Mouse (Mus musculus): Measurements from ENCODE around the gene Zfp952. TPM values are rescaled to one million over a fixed set of nuclear protein-coding genes. Genes with fewer than 3 reads are reported as not detected.
A peak's percentile ranks its signal among the peaks of the same experiment; 100 is the strongest.
"Not testable (repeated sequence)": the region's sequence is repeated elsewhere in the genome, so short reads cannot be mapped to it uniquely, and the experiment has no call there.

Zfp952 gene
- polyA plus RNA-seq, 1 experiment from 2014 or later: 3.5 TPM

GRCm38 (mm10) chr17:32981361-32981760 lies 11.6 kb upstream of the Zfp952 start:
- H3K4me1 ChIP-seq (replicated peaks): no peaks in the 10 kb centered on the region
- no peak for ATAC-seq (ENCODE audit: low read depth)
- H3K27me3 ChIP-seq: no peaks in the 10 kb centered on the region
- no peak overlapping the region for H3K9ac ChIP-seq
- no peak overlapping the region for H3K27ac ChIP-seq
- H3K9me3 ChIP-seq (replicated peaks): no peaks in the 10 kb centered on the region
- no peak for DNase-seq
- no peak overlapping the region for H3K4me2 ChIP-seq
- no peak overlapping the region for H3K4me3 ChIP-seq (replicated peaks)
- peaks cover 32% of the 10 kb centered on the region for H3K36me3 ChIP-seq
- WGBS (ENCODE audit: insufficient replicate concordance): 88% methylated on average over 4 of the region's 4 CpGs

DNA sequence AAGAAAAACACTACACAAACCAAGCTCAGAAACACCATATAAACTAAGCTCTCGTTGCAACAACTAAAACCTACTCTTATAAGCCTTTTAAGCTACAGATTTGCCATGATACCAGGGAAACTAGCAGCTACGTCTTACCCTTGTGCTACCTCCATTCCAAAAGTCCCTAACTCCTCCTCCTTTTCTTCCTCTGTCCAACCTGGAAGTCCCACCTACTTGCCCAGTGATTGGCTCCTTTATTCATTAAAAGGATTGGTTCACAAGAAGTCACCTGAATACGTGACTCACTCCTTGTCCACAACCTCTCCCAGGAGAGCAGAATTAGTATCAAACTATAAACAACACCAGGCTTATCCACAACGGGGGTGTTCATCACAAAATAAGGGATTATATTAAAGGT lies 6.6 kb upstream of the Zfp952 start:
- Histone ChIP-seq H3K4me2 (no peak overlapping the region), H3K4me3 (replicated peaks) (no peak overlapping the region), H3K36me3 (no peaks in the 10 kb centered on the region), H3K9ac (no peak overlapping the region), H3K9me3 (replicated peaks) (no peaks in the 10 kb centered on the region), H3K27ac (no peak overlapping the region), H3K27me3 (no peaks in the 10 kb centered on the region), H3K4me1 (replicated peaks) (no peaks in the 10 kb centered on the region)
- 59% methylated on average over 4 of the region's 4 CpGs for WGBS (ENCODE audit: insufficient replicate concordance)
- DNase-seq (no peak), ATAC-seq (ENCODE audit: low read depth) (no peak)

DNA sequence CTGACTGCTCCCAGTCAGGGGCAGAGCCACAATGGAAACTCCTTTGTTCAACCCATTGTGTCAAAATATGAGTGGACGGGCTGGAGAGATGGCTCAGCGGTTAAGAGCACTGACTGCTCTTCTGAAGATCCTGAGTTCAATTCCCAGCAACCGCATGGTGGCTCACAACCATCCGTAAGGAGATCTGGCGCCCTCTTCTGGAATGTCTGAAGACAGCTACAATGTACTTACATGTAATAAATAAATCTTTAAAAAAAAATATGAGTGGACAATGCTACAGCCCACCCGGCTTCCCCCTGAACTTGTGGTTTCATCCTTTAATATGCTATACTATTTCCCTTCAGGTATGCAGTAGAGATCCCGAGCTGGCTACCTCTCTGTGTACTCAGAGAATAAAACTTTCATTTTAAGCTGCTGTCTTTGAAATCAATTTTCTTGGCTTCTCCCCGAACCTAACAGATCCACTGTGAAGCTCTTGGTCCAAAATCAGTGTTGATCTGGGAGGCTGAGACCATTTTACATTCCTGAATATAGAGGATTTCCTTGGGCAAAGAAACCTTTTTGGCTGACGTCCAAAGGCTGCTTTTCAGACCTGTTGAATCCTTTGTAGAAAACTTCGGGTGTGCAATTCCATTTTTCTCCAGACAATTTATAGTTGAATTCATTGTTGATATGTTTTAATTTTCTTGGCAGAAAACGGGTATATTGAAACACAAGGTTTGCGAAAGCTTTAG lies 797 bp upstream of the Zfp952 start:
- Histone ChIP-seq H3K27ac (no peak overlapping the region), H3K27me3 (no peaks in the 10 kb centered on the region), H3K4me2 (peak overlapping the region; percentile 83), H3K9ac (peak overlapping the region; percentile 80; the same call in 1 of the 2 replicates), H3K36me3 (peaks cover 16% of the 10 kb centered on the region), H3K4me3 (replicated peaks) (peak overlapping the region; percentile 77), H3K9me3 (replicated peaks) (no peaks in the 10 kb centered on the region), H3K4me1 (replicated peaks) (peaks cover 18% of the 10 kb centered on the region)
- DNase-seq: peak; percentile 38
- WGBS (ENCODE audit: insufficient replicate concordance): 56% methylated on average over 12 of the region's 12 CpGs
- ATAC-seq (ENCODE audit: low read depth): no peak

DNA sequence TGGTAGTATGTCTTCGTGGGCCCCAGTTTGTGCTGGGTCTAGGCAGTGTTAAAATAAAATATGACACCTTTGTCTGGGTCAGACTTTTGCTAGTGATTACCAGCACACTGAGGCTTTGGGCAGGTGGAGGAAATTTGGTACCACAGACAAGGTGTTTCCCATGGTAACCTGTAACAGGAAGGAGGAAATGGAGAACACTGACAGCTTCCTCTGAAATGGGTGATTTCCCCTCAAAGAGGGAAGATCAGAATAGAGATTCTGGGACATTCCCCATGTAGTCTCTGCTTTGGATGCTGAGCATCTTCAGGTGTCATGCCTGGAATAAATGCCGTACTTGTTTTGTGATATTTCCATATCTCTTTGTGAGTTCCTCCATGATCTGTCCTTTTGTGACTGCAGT lies 5.6 kb downstream of the Zfp952 start:
- ATAC-seq (ENCODE audit: low read depth): no peak
- no peaks in the 10 kb centered on the region; the same call in 1 of the 2 replicates for H3K9me3 ChIP-seq (replicated peaks)
- DNase-seq: no peak
- H3K4me3 ChIP-seq (replicated peaks): no peak overlapping the region
- H3K27ac ChIP-seq: no peak overlapping the region
- H3K36me3 ChIP-seq: peaks cover 44% of the 10 kb centered on the region
- WGBS (ENCODE audit: insufficient replicate concordance): 76% methylated on average over 2 of the region's 2 CpGs
- H3K4me1 ChIP-seq (replicated peaks): peaks cover 10% of the 10 kb centered on the region
- H3K4me2 ChIP-seq: no peak overlapping the region
- no peak overlapping the region for H3K9ac ChIP-seq
- H3K27me3 ChIP-seq: no peaks in the 10 kb centered on the region

DNA sequence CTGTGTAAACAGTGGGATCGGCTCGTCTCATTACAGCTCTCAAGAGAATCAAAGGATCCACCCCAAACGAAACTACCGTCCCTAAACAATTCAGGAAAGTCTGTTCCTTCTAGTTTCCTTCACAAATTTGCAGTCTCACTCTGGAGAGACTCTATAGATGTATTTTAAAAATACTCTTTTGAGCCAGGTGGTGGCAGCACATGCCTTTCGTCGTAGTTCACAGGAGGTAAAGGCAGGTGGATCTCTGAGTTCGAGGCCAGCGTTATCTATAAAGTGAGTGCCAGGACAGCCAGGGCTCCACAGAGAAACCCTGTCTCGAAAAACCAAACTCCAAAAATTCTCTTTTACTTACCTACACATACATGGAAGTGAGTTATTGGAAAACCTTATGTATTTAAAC lies 15.4 kb downstream of the Zfp952 start:
- no peak overlapping the region for H3K9ac ChIP-seq
- no peaks in the 10 kb centered on the region for H3K4me1 ChIP-seq (replicated peaks)
- WGBS (ENCODE audit: insufficient replicate concordance): 38% methylated on average over 9 of the region's 9 CpGs
- H3K36me3 ChIP-seq: peaks cover 19% of the 10 kb centered on the region
- H3K27me3 ChIP-seq: no peaks in the 10 kb centered on the region
- peaks cover 5% of the 10 kb centered on the region; the same call in 1 of the 2 replicates for H3K9me3 ChIP-seq (replicated peaks)
- no peak overlapping the region for H3K27ac ChIP-seq
- H3K4me3 ChIP-seq (replicated peaks): no peak overlapping the region
- DNase-seq (no peak), ATAC-seq (ENCODE audit: low read depth) (no peak)
- no peak overlapping the region for H3K4me2 ChIP-seq

DNA sequence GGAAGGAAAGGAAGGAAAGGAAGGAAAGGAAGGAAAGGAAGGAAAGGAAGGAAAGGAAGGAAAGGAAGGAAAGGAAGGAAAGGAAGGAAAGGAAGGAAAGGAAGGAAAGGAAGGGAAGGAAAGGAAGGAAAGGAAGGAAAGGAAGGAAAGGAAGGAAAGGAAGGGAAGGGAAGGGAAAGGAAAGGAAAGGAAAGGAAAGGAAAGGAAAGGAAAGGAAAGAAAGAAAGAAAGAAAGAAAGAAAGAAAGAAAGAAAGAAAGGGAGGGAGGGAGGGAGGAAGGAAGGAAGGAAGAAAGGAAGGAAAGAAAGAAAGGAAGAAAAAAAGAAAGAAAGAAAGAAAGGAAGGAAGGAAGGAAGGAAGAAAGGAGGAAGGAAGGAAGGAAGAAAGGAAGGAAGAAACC lies 27.5 kb downstream of the Zfp952 start:
- peaks cover 27% of the 10 kb centered on the region for H3K9me3 ChIP-seq (replicated peaks)
- DNase-seq; H3K9ac ChIP-seq; H3K4me3 ChIP-seq (replicated peaks); ATAC-seq (ENCODE audit: low read depth); H3K4me1 ChIP-seq (replicated peaks); H3K4me2 ChIP-seq; H3K27me3 ChIP-seq; H3K27ac ChIP-seq: not testable (repeated sequence)
- peaks cover 51% of the 10 kb centered on the region for H3K36me3 ChIP-seq

DNA sequence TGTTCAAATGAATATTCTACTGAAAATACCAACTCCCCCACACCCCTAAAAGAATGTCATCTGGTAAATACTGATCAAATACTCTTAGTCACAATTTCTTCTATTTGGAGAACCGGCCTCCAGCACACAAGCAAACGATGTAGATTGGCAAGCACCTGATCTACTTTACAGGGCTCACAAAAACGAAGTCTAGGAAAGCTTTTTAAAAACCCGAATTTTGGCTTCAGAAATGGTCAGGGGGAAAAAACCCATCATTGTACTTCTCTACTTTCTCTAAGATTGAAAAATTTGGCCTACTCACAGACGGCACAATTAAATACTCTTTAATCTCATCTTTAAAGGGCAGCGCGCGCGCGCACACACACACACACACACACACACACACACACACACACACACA lies 39.4 kb downstream of the Zfp952 start:
- Histone ChIP-seq H3K36me3 (peaks cover 3% of the 10 kb centered on the region), H3K4me1 (replicated peaks) (peaks cover 9% of the 10 kb centered on the region), H3K4me2 (peak overlapping the region; percentile 70), H3K4me3 (replicated peaks) (peak overlapping the region; percentile 86), H3K9me3 (replicated peaks) (peaks cover 2% of the 10 kb centered on the region; the same call in 1 of the 2 replicates), H3K27me3 (no peaks in the 10 kb centered on the region), H3K27ac (no peak overlapping the region), H3K9ac (peak overlapping the region; percentile 83)
- WGBS (ENCODE audit: insufficient replicate concordance): 5% methylated on average over 10 of the region's 10 CpGs
- ATAC-seq (ENCODE audit: low read depth) (no peak), DNase-seq (no peak)

DNA sequence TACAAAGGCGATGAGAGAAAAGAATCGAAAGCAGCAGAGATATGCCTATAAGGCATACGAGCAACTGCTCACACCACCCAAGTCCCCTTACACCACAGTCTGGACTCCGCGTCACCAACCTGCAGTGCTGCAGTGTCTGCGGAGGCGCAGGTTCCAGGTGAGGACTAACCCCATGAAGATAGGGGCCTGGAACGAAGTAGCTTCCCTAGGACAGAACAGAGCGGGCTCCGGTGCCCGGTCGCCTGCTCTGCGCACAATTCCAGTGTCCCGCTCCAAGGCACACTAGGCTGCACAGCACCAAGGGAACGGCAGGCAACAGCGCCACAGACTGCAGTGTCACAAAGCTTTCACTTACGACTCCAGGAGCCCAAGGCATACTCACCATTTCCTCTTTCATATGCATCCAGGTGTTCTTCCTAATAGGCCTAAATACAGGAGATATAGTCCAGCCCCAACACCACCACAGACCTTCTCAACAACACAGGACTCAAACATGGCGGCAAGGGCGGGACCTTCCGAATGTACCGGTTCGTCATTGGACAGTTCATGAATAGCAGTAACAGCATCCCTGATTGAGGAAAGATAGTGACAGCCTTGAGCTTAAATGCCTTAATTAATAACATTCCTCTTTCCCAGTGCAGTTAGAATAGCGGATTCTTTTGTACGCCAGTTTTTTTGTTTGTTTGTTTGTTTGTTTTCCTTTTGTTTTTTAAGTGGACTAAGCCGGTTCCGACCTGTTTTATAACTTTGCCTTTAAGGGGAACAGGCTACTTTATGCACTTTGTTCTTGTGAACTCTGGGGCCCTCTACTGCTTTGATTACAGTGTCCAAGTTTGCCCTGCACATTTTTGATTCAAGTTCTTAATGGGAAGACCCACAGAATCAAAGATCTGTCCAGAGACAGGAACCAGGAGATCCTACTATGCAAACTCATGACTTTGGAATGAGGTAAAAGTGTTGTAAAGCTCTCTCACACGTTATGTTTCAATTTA lies 40.3 kb downstream of the Zfp952 start, which contains the start of gene Zfp763:
TSS of gene Zfp763 (minus strand) at position 503 of the 992 bp plus-strand sequence.
- no peaks in the 10 kb centered on the region for H3K36me3 ChIP-seq
- peak within 1 kb of the TSS; percentile 70 for H3K4me2 ChIP-seq
- DNase-seq: peak; percentile 75
- peak within 1 kb of the TSS; percentile 86 for H3K4me3 ChIP-seq (replicated peaks)
- H3K9ac ChIP-seq: peak within 1 kb of the TSS; percentile 83
- H3K27me3 ChIP-seq: no peaks in the 10 kb centered on the region
- no peaks in the 10 kb centered on the region for H3K9me3 ChIP-seq (replicated peaks)
- 3% methylated on average over 27 of the region's 27 CpGs for WGBS (ENCODE audit: insufficient replicate concordance)
- peaks cover 9% of the 10 kb centered on the region for H3K4me1 ChIP-seq (replicated peaks)
- ATAC-seq (ENCODE audit: low read depth): peak; percentile 97
- H3K27ac ChIP-seq: peak within 1 kb of the TSS; percentile 70

Other genes with a start within 250 kb of the Zfp952 start
- gene Zfp871, start 204.8 kb upstream of the Zfp952 start, polyA plus RNA-seq (2015; fragmentation: Nextera tagmentation; extraction: Ambion mirVana): 10.1 and 12.4 TPM in 2 replicates
- gene Zfp811, start 183.2 kb upstream of the Zfp952 start, polyA plus RNA-seq (2015; fragmentation: Nextera tagmentation; extraction: Ambion mirVana): 0.09 and 0.15 TPM in 2 replicates
- gene Zfp799, start 162.9 kb upstream of the Zfp952 start, polyA plus RNA-seq (2015; fragmentation: Nextera tagmentation; extraction: Ambion mirVana): 1.7 and 2.0 TPM in 2 replicates
- 1.9 and 2.0 TPM in 2 replicates for gene Zfp870, start 101.5 kb upstream of the Zfp952 start, polyA plus RNA-seq (2015; fragmentation: Nextera tagmentation; extraction: Ambion mirVana)
- not detected in 2 replicates for gene Cyp4f14, start 75.8 kb upstream of the Zfp952 start, polyA plus RNA-seq (2015; fragmentation: Nextera tagmentation; extraction: Ambion mirVana)
- gene Cyp4f13, start 45.7 kb upstream of the Zfp952 start, polyA plus RNA-seq (2015; fragmentation: Nextera tagmentation; extraction: Ambion mirVana): 4.0 and 5.0 TPM in 2 replicates
- 6.4 and 6.5 TPM in 2 replicates for gene Zfp472, start 27.3 kb upstream of the Zfp952 start, polyA plus RNA-seq (2015; fragmentation: Nextera tagmentation; extraction: Ambion mirVana)
- 2.7 and 3.3 TPM in 2 replicates for gene Zfp763, start 40.3 kb downstream of the Zfp952 start, polyA plus RNA-seq (2015; fragmentation: Nextera tagmentation; extraction: Ambion mirVana)
- gene 4921501E09Rik, start 74.9 kb downstream of the Zfp952 start, polyA plus RNA-seq (2015; fragmentation: Nextera tagmentation; extraction: Ambion mirVana): not detected in 2 replicates
- gene Zfp563, start 96.2 kb downstream of the Zfp952 start, polyA plus RNA-seq (2015; fragmentation: Nextera tagmentation; extraction: Ambion mirVana): 1.5 TPM in 2 replicates
- gene Morc2b, start 146.6 kb downstream of the Zfp952 start, polyA plus RNA-seq (2015; fragmentation: Nextera tagmentation; extraction: Ambion mirVana): not detected in 2 replicates
- gene Olfr55, start 175.3 kb downstream of the Zfp952 start, polyA plus RNA-seq (2015; fragmentation: Nextera tagmentation; extraction: Ambion mirVana): not detected in 2 replicates
- gene Olfr239, start 198.2 kb downstream of the Zfp952 start, polyA plus RNA-seq (2015; fragmentation: Nextera tagmentation; extraction: Ambion mirVana): not detected in 2 replicates
- not detected in 2 replicates for gene Olfr1564, start 228.6 kb downstream of the Zfp952 start, polyA plus RNA-seq (2015; fragmentation: Nextera tagmentation; extraction: Ambion mirVana)

Data from liver, embryonic 13.5 days (tissue).